Mouse (Mus musculus) MEL (cell line): Measurements from ENCODE around the gene Slc1a5. TPM values are rescaled to one million over a fixed set of nuclear protein-coding genes. Genes with fewer than 3 reads are reported as not detected.
A peak's percentile ranks its signal among the peaks of the same experiment; 100 is the strongest.

Experiments used
- DNase-seq: peaks from one replicate; pipeline ENCODE4 v3.0.0; 2011; ENCODE audit warnings: low read depth, low spot score
- H3K27ac ChIP-seq: 2 replicates; pipeline ENCODE4 v1.5.1; 2012; ENCODE audit warnings: low read depth, mild to moderate bottlenecking, control low read depth, low read length, moderate library complexity; ENCODE audit not compliant: control insufficient read depth
- H3K27me3 ChIP-seq, 2 experiments: fragments of 150-350 bp in 1 of 2; sonication (generic) in 1 of 2; 2 replicates each; pipeline ENCODE4 v1.6.1; 2012; ENCODE audit warnings: low read length in 2 of 2, mild to moderate bottlenecking in 2 of 2, improper control_type of control experiment in 1 of 2, moderate library complexity in 1 of 2; ENCODE audit not compliant: insufficient read depth in 2 of 2, control insufficient read depth in 1 of 2
- H3K36me3 ChIP-seq, 2 experiments: 2 replicates each; pipeline ENCODE4 v1.6.1; 2012 to 2014; ENCODE audit warnings: low read length in 2 of 2, improper control_type of control experiment in 1 of 2, inconsistent platforms in 1 of 2, mild to moderate bottlenecking in 1 of 2; ENCODE audit not compliant: insufficient read depth in 2 of 2, control insufficient read depth in 1 of 2
- H3K4me1 ChIP-seq, 2 experiments: fragments of 150-350 bp in 1 of 2; sonication (generic) in 1 of 2; 2 replicates each; pipeline ENCODE4 v1.6.1; 2012; ENCODE audit warnings: low read length in 2 of 2, improper control_type of control experiment in 1 of 2, mild to moderate bottlenecking in 1 of 2; ENCODE audit not compliant: insufficient read depth in 2 of 2, control insufficient read depth in 1 of 2
- H3K4me3 ChIP-seq, 2 experiments: fragments of 150-350 bp in 1 of 2; sonication (generic) in 1 of 2; 2 replicates each; pipeline ENCODE4 v1.5.1; 2012; ENCODE audit warnings: low read depth in 2 of 2, low read length in 2 of 2, mild to moderate bottlenecking in 2 of 2, moderate library complexity in 2 of 2, control low read depth in 1 of 2, improper control_type of control experiment in 1 of 2; ENCODE audit not compliant: control insufficient read depth in 1 of 2, insufficient read depth in 1 of 2
- H3K79me2 ChIP-seq: 2 replicates; pipeline ENCODE4 v1.6.1; 2012; ENCODE audit warnings: mild to moderate bottlenecking, low read length, moderate library complexity; ENCODE audit not compliant: control insufficient read depth, poor library complexity, insufficient read depth
- H3K9ac ChIP-seq: 2 replicates; pipeline ENCODE4 v1.6.1; 2012; ENCODE audit warnings: low read depth, mild to moderate bottlenecking, control low read depth, low read length, moderate library complexity; ENCODE audit not compliant: control insufficient read depth, poor library complexity, severe bottlenecking
- H3K9me3 ChIP-seq: fragments of 150-350 bp; sonication (generic); replicated peaks from 2 replicates; pipeline ENCODE4 v1.6.1; 2012; ENCODE audit warnings: mild to moderate bottlenecking, low read length, improper control_type of control experiment, moderate library complexity; ENCODE audit not compliant: insufficient read depth
- CHD1 ChIP-seq: IDR thresholded peaks from 2 replicates; pipeline ENCODE4 v1.6.1; 2012; ENCODE audit warnings: low read depth, mild to moderate bottlenecking, inconsistent platforms, low read length, improper control_type of control experiment
- CHD2 ChIP-seq: IDR thresholded peaks from 2 replicates; pipeline ENCODE4 v1.6.1; 2011; ENCODE audit warnings: low read length, improper control_type of control experiment
- CTCF ChIP-seq, 3 experiments: IDR thresholded peaks in 2 of 3; conservative IDR thresholded peaks in 1 of 3; 2 replicates each; pipeline ENCODE4 v1.5.1; 2011 to 2012; ENCODE audit warnings: low read length in 3 of 3, low read depth in 2 of 3, mild to moderate bottlenecking in 2 of 3, improper control_type of control experiment in 1 of 3, inconsistent platforms in 1 of 3, mixed read lengths in 1 of 3, moderate library complexity in 1 of 3; ENCODE audit not compliant: control insufficient read depth in 1 of 3, insufficient read depth in 1 of 3, poor library complexity in 1 of 3, severe bottlenecking in 1 of 3
- ELF1 ChIP-seq: IDR thresholded peaks from 2 replicates; pipeline ENCODE4 v1.6.1; 2014; ENCODE audit warnings: low read depth, mild to moderate bottlenecking, inconsistent platforms, low read length, improper control_type of control experiment, moderate library complexity
- GATA1 ChIP-seq: IDR thresholded peaks from 2 replicates; pipeline ENCODE4 v1.6.1; 2011; ENCODE audit warnings: low read depth, low read length, improper control_type of control experiment
- JUND ChIP-seq: IDR thresholded peaks from 2 replicates; pipeline ENCODE4 v1.6.1; 2011; ENCODE audit warnings: low read depth, mild to moderate bottlenecking, improper control_type of control experiment, low read length
- KAT2A ChIP-seq: conservative IDR thresholded peaks from 2 replicates; pipeline ENCODE4 v1.6.1; 2012; ENCODE audit warnings: low read depth, low read length, improper control_type of control experiment, inconsistent platforms
- MEF2A ChIP-seq: IDR thresholded peaks from 2 replicates; pipeline ENCODE4 v1.6.1; 2014; ENCODE audit warnings: low read depth, mild to moderate bottlenecking, inconsistent platforms, low read length, improper control_type of control experiment; ENCODE audit not compliant: poor library complexity, insufficient replicate concordance, severe bottlenecking; ENCODE audit errors: extremely low read depth
- MXI1 ChIP-seq: IDR thresholded peaks from 2 replicates; pipeline ENCODE4 v1.6.1; 2011; ENCODE audit warnings: mild to moderate bottlenecking, low read depth, low read length, improper control_type of control experiment
- MYB ChIP-seq: IDR thresholded peaks from 2 replicates; pipeline ENCODE4 v1.6.1; 2011; ENCODE audit warnings: mild to moderate bottlenecking, low read depth, low read length, improper control_type of control experiment
- NELFE ChIP-seq: IDR thresholded peaks from 2 replicates; pipeline ENCODE4 v1.6.1; 2011; ENCODE audit warnings: low read depth, low read length, improper control_type of control experiment
- NRF1 ChIP-seq: IDR thresholded peaks from 2 replicates; pipeline ENCODE4 v1.6.1; 2014; ENCODE audit warnings: low read depth, mild to moderate bottlenecking, inconsistent platforms, low read length, improper control_type of control experiment, moderate library complexity; ENCODE audit not compliant: poor library complexity, insufficient read depth, severe bottlenecking
- POLR2A ChIP-seq, 2 experiments: IDR thresholded peaks; 2 replicates each; pipeline ENCODE4 v1.6.1; 2011 to 2012; ENCODE audit warnings: low read length in 2 of 2, mild to moderate bottlenecking in 2 of 2, control low read depth in 1 of 2, improper control_type of control experiment in 1 of 2, low read depth in 1 of 2, moderate library complexity in 1 of 2; ENCODE audit not compliant: control insufficient read depth in 1 of 2, insufficient read depth in 1 of 2, poor library complexity in 1 of 2
- RAD21 ChIP-seq: IDR thresholded peaks from 2 replicates; pipeline ENCODE4 v1.6.1; 2011; ENCODE audit warnings: mild to moderate bottlenecking, low read depth, low read length, improper control_type of control experiment
- SIN3A ChIP-seq: IDR thresholded peaks from 2 replicates; pipeline ENCODE4 v1.6.1; 2012; ENCODE audit warnings: low read length, improper control_type of control experiment, inconsistent platforms
- SMC3 ChIP-seq: IDR thresholded peaks from 2 replicates; pipeline ENCODE4 v1.6.1; 2011; ENCODE audit warnings: low read depth, low read length, improper control_type of control experiment
- UBTF ChIP-seq: IDR thresholded peaks from 2 replicates; pipeline ENCODE4 v1.6.1; 2012; ENCODE audit warnings: low read depth, mild to moderate bottlenecking, inconsistent platforms, low read length, improper control_type of control experiment, moderate library complexity, borderline replicate concordance; ENCODE audit not compliant: insufficient read depth
- USF1 ChIP-seq: IDR thresholded peaks from 2 replicates; pipeline ENCODE4 v1.6.1; 2014; ENCODE audit warnings: low read depth, mild to moderate bottlenecking, inconsistent platforms, low read length, improper control_type of control experiment, moderate library complexity
- ZMIZ1 ChIP-seq: IDR thresholded peaks from 2 replicates; pipeline ENCODE4 v1.6.1; 2012; ENCODE audit warnings: low read depth, mild to moderate bottlenecking, inconsistent platforms, low read length, improper control_type of control experiment, moderate library complexity
- ZNF384 ChIP-seq: IDR thresholded peaks from 2 replicates; pipeline ENCODE4 v1.6.1; 2012; ENCODE audit warnings: low read depth, mild to moderate bottlenecking, inconsistent platforms, low read length, improper control_type of control experiment
- polyA plus RNA-seq, 2 experiments: library from polyadenylated mRNA; stranded (reverse) in 1 of 2; unstranded in 1 of 2; fragments of >175 nt in 1 of 2; fragments of >200 nt in 1 of 2; gene quantifications; 2 replicates each; pipeline versions ENCODE4 v1.2.1 to v1.2.4; 2012; ENCODE audit warnings: low replicate concordance in 2 of 2, low read depth in 1 of 2; ENCODE audit not compliant: insufficient read length in 2 of 2, insufficient read depth in 1 of 2, missing spikeins in 1 of 2
- total RNA-seq: library from RNA; depleted of rRNA; stranded (reverse); fragments of 300-350 nt; gene quantifications from 2 replicates; pipeline ENCODE4 v1.2.3, GENCODE M21; 2012

Gene Slc1a5
- total and polyA plus RNA-seq, 3 experiments = 72.0 to 180 TPM; not detected in 1

GRCm38 (mm10) chr7:16808647-16809046, 27.5 kb downstream of the Slc1a5 start:
- Histone ChIP-seq H3K27ac (no peak overlapping the region), H3K27me3 (no peaks in the 10 kb centered on the region), H3K79me2 (no peaks in the 10 kb centered on the region), H3K9ac (no peak overlapping the region), H3K4me3 (no peak overlapping the region), H3K9me3 (no peaks in the 10 kb centered on the region)
- no peak for DNase-seq
- TF ChIP-seq ZNF384 (no peak), GATA1 (no peak), MEF2A (no peak), MYB (no peak)
- TF ChIP-seq, all 39 proteins: peak for 0
- H3K36me3 ChIP-seq = no peaks in the 10 kb centered on the region; a peak in 1 of 4 replicates
- no peaks in the 10 kb centered on the region; a peak in 1 of 4 replicates for H3K4me1 ChIP-seq

DNA sequence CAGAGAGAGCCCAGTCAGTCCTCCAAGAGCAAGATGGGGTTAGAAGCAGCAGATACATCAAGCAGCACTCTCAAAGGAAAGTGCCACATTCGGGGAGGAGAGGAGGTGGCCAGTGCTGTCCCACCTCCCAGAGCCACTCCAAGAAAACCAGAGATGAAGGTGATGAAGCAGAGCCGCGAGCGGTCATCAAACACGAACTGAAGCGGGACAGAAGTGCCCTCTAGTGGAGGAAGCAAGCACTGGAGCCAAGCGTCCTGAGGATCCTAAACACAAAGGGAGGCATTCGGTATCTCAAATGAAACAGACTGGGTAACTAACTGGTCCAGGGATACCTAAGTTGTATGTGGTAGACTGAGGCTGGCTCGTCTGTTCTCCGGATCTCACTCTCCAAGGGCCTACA, 28.6 kb downstream of the Slc1a5 start:
- TF ChIP-seq SMC3 = peak; percentile 42
- no peak for TF ChIP-seq ZMIZ1
- TF ChIP-seq GATA1 = no peak
- no peak; the same call in 1 of the 2 replicates for TF ChIP-seq RAD21
- TF ChIP-seq CTCF (IDR thresholded peaks at IDR 0.05 in 2 of 3, conservative IDR thresholded peaks at IDR 0.05 in 1 of 3; ENCODE audit: control insufficient read depth in 1 of 3, insufficient read depth in 1 of 3, low read depth in 2 of 3, low read length in 3 of 3, poor library complexity in 1 of 3, severe bottlenecking in 1 of 3) = peak; percentile 67 to 73 (median 69)
- TF ChIP-seq JUND = no peak
- 0 out of 4 replicates have a peak, but pooled peaks of 1 of the 2 experiments have one; percentile 25 for TF ChIP-seq POLR2A (IDR thresholded peaks at IDR 0.05; ENCODE audit: control insufficient read depth in 1 of 2, insufficient read depth in 1 of 2, low read depth in 1 of 2, low read length in 2 of 2, poor library complexity in 1 of 2)
- H3K27me3 ChIP-seq = no peaks in the 10 kb centered on the region
- no peaks in the 10 kb centered on the region for H3K79me2 ChIP-seq
- no peak overlapping the region for H3K9ac ChIP-seq
- no peaks in the 10 kb centered on the region; a peak in 1 of 4 replicates for H3K4me1 ChIP-seq
- H3K36me3 ChIP-seq = no peaks in the 10 kb centered on the region; a peak in 1 of 4 replicates
- H3K9me3 ChIP-seq = no peaks in the 10 kb centered on the region
- H3K4me3 ChIP-seq = no peak overlapping the region
- no peak overlapping the region for H3K27ac ChIP-seq
- peak; percentile 53 for DNase-seq

DNA sequence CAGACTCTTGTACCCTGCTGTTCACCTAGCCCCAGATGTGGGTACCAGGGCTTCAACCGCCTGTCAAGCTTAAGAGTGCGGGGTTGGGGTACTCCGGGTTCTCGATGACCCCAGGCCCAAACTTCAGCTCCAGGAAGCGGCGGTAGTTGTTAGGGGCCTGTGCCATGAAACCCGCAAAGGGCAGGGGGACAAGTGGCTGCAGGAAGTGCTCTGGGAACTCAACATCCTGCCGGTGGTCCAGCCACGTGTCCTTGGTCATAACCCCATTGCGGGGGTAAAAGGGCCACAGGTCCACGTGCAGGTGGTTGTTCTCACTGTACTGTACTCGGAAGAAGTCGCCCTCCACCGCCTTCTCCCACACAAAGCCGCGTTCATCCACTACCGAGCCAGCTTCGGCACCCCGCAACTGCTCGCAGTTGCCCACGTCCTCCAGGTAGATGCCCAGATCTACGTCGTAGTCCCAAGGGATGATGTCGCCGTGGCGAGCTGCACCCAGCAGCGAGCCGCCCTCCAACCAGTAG, 29.3 kb downstream of the Slc1a5 start:
- no peak overlapping the region for H3K9ac ChIP-seq
- no peak for TF ChIP-seq CHD2
- no peak for TF ChIP-seq KAT2A
- TF ChIP-seq MYB = no peak
- no peak for TF ChIP-seq MXI1
- no peak for TF ChIP-seq NRF1
- no peak for TF ChIP-seq CHD1
- no peak for TF ChIP-seq NELFE
- no peak for TF ChIP-seq UBTF
- no peak for TF ChIP-seq SIN3A
- no peak for TF ChIP-seq ELF1
- TF ChIP-seq USF1 = no peak
- TF ChIP-seq, all 39 proteins: peak for 0
- DNase-seq = no peak
- Histone ChIP-seq H3K27me3 (no peaks in the 10 kb centered on the region), H3K36me3 (no peaks in the 10 kb centered on the region; a peak in 1 of 4 replicates), H3K4me3 (no peak overlapping the region), H3K9me3 (no peaks in the 10 kb centered on the region), H3K79me2 (no peaks in the 10 kb centered on the region), H3K27ac (no peak overlapping the region), H3K4me1 (no peaks in the 10 kb centered on the region)
